Mouse (Mus musculus): ENCODE results near the gene Mrgprb4.

Mrgprb4 gene

DNA sequence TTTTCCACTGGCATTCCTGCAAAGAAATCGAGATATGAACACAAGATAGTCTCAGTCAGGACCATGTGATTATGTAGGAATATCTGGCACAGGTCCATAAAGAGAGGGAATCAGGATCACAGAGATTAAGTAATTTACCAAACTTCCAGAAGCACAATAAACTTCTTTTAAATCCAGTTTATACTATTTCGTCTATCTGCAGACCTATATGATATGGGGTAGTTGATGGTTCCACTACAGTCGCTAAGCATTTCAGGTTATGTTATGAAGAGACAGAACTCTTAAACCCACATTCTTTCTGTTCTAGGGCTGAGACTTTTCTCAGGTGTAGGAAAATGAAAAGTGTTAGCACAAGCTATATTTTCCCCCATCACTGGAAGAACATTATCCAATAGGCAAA lies at the start of gene Mrgprb4:
TSS of gene Mrgprb4 (minus strand) at position 101 of the 400 bp plus-strand sequence.
- no peak for DNase-seq (ENCODE audit: low spot score in 2 of 2)

DNA sequence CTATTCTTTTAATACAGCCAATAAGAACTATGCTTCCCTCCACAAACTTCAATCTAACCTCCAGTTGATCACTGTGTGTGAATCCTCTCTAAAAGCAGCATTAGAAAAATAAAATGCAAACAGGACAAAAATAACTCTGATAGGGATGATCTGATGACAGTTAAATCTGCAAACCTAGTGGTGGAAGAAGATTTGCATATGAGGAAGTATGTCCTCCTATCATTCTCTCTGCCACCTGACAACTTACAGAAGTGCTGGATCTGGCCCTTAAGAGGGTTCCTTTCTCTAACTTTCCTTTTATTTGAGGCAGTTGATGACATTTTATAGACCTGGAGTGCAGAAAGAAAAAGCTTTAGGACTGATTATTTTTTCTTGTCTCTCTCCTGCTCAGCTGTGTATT lies 27.0 kb upstream of the Mrgprb4 start:
- DNase-seq (ENCODE audit: low spot score in 2 of 2) = no peak

DNA sequence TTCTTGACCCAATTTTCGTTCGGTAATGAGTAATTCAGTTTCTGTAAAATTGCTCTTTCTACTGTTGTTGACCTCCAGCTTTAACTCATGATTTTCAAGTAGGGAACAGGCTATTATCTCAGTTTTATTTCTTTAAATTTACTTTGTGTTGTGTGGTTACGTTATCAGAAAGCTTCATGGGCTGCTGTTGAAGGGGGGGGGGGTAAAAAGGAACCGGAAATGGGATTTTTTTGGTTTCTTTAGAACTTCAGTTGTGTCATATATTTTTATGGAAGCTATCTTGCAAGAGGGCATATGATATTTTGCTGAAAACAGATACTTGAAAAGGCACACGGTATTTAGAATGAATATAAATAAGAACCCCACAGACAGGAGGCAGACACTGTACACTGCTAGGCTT lies 26.0 kb upstream of the Mrgprb4 start:
- DNase-seq (ENCODE audit: low spot score in 2 of 2) = no peak

DNA sequence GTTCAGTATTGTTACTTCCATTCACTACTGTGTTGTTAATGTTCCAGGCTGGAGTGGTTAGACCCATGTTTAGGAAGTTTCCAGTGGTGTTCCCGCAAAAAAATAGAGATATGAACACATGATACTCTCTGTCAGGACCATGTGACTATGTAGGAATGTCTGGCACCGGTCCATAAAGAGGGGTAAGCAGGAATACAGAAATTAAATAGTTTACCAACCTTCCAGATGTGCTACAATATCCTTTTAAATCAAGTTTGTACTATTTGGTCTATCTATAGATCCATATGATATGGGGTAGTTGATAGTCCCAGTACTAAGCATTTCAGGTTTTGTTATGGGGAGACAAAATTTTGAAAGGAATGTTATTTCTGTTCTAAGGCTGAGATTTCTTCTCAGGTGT lies 30.2 kb downstream of the Mrgprb4 start, which contains the start of gene Mrgprb5:
TSS of gene Mrgprb5 (minus strand) at position 101 of the 400 bp plus-strand sequence.
- no peak for DNase-seq (ENCODE audit: low spot score in 2 of 2)

DNA sequence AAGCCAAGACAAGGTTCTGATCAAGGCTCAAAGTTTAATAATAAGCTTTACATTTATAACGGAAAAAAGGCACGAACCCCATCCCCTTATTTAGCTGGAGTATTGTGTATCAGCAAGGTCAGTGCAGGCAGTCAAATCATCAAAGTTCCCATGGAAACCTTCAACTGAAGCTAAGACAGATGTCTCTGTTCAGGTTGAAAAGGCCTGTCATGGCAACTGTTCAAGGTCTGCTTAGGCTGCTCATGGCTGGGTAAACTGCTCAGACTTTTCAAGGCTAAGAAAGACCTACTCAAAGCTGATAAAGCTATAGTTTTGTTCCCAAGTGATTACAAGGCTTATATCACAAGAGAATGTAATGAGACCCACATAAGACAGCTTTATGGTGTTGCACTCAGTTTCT lies 31.6 kb downstream of the Mrgprb4 start:
- no peak for DNase-seq (ENCODE audit: low spot score in 2 of 2)

Data from spleen, postnatal 4 days (tissue).